Mouse (Mus musculus) gonadal fat pad, adult 2 months (tissue): ENCODE data around the gene Pla1a. TPM values are rescaled to one million over a fixed set of nuclear protein-coding genes. Genes with fewer than 3 reads are reported as not detected.
"Not testable (repeated sequence)": the region's sequence is repeated elsewhere in the genome, so short reads cannot be mapped to it uniquely, and the experiment has no call there.

Source experiments
- DNase-seq: peaks from one replicate; pipeline ENCODE4 v3.0.0-alpha.2; 2012; ENCODE audit warnings: low read depth
- polyA plus RNA-seq: library from polyadenylated mRNA; depleted of rRNA; stranded (reverse); fragments of >200 nt; gene quantifications from 2 replicates; pipeline ENCODE4 v1.2.3, GENCODE M21; 2012; rRNA removed

Gene Pla1a
- polyA plus RNA-seq: 18.2 and 19.5 TPM in 2 replicates

DNA sequence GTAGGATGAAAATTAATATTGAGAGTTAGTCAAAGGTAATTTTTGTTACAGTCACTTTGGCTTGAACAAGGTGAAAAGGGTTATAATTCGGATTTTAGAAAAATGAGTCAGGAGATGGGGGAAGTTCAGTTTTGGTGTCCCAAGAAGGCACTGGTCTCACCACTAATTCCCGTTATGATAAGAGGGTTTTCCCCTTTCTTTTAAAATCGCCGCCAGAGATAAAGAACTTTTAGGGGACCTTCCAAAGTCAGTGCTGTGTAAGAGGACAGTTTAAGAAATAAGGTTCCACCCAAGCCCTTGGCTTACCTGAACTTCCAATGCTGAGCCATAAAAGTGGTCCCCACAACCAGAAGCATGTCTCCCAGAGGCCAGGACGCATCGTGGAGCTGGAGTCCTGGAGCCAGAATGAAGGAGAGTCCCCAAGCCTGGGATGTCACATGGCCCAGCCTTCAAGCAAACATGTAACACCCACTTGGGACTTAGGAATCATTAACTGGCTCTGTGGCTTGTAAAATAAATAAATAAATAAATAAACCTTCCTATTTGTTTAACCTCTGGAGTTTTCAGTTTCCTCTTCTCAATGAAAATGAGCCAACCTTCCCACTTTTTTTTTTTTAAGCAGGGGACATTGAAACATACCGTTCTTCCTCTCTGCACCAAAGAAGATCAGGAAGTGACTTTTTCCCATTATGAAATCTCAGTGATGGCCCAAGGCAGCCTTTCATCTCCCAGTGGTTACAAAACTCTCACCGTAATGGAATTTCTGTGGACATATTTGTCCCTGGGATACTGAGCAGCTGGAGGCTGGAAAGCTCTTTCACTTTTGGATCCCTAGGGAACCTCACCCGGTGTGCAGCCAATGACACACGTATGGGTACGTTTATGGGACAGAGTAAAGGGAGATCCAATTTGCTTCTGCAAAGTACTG lies at the start of gene Pla1a:
Pla1a (minus strand) TSS at position 648 of the 928 bp plus-strand sequence.
- no peak for DNase-seq

DNA sequence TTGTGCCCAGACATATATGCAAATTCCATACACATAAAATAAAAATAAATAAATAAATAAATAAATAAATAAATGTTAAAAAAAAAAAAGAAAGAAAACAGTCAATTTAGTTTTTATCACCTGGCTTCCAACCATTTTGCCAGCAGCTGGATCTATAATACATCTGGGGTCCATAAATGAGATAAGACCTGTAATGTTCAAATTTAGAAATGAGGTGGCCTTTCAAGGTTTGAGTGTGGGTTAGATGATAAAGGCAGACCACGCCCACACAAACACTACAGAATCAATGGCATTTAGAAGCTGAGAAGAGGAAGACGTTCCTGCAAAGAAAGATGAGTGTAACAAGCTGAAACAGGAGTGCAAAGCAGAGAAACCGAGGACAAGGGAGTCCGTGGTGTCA lies 48.4 kb upstream of the Pla1a start:
- no peak for DNase-seq

DNA sequence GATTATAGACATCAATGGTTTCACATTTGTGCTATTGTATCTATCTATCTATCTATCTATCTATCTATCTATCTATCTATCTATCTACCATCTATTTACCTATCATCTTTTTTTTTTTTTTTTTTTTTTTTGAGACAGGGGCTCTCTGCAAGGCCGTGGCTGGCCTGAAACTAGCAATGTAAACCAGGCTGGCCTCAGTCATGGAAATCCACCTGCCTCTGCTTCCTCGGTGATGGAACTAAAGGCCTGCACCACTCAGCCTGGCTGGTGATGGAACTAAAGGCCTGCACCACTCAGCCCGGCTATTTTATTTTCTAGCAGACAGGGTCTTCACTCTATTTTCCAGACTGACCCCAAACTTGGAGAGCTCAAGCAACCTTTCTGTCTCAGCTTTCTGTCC lies 45.4 kb upstream of the Pla1a start:
- DNase-seq: no peak

DNA sequence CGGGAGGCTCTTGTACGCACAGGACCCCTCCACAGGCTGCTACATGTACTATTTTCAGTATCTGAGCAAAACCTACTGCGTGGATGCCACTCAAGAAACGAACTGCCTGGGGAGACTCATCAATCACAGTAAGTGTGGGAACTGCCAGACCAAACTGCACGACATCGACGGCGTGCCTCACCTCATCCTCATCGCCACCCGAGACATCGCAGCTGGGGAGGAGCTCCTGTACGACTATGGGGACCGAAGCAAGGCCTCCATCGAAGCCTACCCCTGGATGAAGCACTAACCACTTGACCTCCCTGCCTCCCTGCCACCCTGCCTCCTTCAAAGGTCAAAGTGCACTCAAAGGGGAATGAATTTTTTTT lies 44.3 kb upstream of the Pla1a start:
- not testable (repeated sequence) for DNase-seq

DNA sequence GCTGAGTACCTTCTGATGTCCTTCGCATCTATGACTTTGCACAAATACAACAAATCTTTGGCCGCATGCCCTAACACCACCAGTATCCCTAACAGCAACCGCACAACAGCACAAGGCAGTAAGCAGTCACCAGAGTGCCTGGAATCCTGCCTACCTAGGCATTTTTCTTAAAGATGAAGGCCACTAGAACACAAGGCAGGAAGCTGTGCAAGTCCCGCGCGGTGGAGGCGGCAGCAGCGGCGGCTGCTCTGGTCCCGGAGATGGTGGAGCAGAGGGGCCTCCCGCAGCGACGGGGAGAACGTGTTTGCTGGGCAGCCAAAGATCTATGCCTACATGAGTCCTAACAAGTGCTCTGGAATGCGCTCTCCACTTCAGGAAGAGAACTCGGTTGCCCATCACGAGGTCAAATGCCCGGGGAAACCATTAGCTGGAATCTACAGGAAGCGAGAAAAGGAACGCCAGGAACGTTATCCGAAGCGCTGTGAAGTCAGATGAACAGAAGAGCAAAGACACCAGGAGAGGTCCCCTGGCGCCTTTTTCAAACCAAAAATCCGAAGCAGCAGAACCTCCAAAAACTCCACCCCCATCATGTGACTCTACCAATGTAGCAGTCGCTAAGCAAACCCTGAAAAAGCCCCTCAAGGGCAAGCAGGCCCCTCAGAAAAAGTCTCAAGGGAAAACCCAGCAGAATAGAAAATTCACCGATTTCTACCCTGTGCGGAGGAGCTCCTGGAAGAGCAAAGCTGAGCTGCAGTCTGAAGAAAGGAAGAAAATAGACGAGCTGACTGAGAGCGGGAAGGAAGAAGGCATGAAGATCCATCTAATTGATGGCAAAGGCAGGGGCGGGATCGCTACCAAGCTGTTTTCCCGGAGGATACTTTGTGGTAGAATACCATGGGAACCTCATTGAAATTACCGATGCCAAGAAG lies 43.6 kb upstream of the Pla1a start:
- DNase-seq: no peak

DNA sequence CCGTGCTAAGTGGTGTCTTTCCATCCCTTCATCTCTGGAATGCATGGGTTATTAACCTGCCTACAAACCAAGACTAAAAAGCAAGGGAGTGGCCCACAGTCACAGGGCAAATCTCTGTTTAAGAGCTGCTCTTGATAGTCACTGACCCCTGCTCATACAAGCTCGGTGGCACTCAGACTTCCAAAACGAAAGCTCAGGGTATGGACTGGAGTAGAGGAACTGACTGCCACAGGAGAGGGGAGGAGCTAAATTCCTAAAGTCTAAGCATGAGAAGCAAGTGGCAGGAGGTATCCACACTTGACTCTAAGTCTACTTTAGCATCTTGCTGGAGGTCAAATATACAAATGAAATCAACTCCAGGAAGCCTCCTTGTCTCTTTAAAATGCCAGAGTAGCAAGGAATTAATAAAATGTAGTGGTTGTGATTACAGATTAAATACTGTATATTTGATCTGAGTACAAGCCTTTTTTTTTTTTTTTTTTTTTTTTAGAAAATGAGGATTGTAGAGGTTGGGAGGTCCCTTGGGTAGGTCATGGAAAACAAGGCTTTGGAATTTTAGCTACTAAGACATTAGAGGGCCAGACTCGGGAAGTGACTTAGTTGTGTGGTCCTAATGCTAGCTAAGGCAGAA lies 42.9 kb upstream of the Pla1a start:
- no peak for DNase-seq

DNA sequence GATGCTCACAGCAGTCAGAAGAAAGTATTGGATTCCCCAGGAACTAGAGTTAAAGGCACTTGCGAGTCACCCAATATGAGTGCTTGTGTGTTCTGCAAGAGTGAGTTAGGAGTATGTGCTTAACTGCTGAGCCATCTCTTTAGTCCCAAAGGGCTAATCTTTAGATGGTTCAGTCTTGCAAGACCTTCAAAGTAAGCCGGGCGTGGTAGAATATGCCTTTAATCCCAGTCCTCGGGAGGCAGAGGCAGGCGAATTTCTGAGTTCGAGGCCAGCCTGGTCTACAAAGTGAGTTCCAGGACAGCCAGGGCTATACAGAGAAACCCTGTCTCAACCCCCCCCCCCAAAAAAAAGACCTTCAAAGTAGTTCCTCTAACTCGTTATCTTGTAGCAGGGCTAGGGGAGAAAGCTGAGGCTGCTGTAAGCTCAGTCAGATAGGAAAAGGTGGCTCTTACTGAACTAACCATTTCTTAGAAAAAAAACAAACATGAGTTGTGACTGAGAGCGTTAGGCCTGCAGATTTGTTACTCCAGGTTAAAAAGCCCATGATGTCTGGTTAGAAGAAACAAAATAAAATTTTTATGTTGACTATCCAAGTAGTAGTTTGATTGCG lies 41.8 kb upstream of the Pla1a start:
- no peak for DNase-seq

DNA sequence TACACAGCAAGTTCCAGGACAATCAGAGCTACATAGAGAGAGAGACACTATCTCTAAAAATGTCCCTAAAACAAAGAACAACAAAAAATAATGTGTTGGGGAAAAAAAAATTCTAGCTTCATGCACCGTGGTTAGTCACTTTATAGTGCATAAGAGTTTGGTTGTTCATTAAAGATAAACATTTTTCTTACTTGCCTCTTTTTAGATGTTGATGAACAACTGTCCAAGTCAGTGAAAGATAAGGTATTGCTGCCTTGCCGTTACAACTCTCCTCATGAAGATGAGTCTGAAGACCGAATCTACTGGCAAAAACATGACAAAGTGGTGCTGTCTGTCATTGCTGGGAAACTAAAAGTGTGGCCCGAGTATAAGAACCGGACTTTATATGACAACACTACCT lies 40.7 kb upstream of the Pla1a start:
- no peak for DNase-seq

DNA sequence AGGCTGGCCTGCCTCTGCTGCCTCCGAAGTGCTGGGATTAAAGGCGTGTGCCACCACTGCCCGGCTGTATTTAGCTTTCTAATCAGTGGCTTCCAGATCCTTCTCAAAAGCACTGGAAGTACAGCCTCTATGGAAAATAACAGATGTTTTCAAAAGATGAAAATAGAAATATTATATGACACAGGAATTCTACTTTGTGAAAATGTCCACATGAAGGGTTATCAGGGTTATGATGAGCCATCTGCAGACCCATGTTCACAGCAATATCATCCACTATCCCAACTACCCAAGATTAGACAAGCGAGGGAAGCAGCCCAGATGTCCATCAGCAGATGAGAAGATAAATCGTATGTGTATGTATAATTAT lies 39.5 kb upstream of the Pla1a start:
- DNase-seq: no peak

DNA sequence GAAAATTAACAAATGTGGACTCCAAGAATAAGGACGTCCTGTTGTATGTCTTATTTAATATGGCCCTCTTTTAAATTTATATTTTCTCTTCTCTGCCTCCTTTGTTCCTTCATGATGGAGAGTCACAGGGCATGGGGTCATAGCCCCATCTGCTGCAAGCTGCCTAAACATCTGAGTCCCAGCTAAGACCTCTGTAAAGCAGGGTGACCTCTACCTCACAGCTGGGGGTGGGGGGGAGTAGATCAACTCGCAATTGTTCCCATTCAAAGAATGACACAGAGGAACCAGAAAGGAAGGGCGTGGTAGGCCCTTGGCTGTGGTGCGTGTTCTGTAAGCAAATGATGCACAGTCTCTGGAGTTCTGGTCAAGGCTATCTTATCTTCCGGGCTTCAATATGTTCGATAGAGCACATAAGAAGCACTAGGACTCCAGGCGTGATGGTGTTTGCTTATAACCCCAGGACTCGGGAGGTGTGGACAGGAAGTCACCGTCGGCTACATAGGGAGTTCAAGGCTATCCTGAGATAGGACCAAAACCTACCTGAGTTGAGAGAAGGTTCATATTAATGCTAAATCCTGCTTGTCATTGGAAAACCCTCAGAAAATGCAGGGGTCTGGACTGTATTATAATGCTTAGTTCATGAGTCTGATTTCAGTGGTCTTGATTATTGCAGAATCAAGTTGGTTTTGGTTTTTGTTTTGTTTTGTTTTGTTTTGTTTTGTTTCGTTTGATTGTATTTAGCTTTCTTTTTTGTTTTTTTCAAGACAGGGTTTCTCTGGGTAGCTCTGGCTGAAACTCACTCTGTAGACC lies 39.0 kb upstream of the Pla1a start:
- DNase-seq: no peak

DNA sequence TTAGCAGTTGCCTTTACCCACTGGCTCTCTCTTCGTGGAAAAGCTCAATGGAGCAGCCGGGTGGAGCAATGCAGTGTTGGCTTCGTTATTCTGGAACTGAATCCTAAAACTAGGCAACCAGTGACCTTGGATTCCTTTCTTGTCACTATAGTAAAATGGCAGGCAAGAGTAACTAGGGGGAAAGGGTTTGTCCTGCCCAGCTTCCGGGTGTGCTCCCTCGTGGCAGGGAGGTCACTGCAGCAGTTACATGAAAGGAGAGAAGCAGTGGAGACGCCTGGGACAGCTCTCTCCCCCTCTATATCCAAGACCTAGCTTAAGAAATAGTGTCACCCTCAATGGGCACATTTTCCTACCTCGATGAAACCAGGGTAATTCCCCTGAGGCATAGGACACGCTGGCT lies 36.5 kb upstream of the Pla1a start:
- no peak for DNase-seq

DNA sequence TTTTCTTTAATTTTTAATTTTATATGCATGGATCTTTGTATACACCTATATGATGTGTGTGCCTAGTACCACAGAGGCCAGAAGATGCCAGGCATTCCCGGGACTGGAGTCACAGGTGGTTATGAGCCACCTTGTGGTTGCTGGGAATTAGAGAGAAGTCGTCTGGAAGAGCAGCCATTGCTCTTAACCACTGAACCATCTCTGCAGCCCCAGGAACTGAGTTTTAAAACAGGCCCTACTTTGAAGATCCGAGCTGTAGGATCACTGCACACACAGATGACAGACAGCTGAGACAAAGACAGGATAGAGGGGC lies 35.7 kb upstream of the Pla1a start:
- DNase-seq: no peak

DNA sequence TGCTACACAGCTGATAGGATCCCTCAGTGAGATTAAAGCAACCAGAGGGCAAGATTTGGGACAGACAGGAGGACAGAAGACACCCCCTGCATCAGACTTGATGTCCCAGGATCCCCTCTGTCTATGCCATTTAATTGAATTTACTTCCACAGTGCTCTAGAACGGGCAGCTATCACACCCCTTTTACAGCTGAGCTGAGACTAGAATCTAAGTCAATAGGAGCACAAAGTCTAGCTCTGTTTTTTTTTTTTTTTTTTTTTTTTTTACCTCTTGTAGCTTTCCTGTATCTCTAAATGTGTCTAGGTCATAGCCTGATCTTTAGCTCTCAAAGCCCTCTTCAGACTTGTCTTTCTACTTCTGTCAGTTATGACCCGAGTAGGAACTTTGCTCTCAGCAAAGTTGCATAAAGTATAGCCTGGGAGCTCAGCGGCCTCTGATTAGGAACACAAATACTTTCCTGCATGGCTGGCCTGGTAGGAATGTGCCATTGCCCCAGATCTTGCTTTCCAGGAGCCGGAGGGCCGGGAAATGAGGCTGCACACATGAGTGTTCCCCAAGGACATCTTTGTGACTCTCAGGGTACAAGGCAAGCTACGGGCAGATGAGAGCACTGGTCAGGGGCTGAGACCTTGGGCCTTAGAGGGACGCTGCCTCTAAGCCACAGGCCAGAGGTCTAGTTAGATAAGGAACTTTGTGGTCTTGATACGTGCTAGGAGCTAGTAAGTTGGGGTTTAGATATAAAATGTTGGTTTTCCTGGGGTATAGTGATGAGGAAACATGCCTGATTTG lies 35.2 kb upstream of the Pla1a start:
- DNase-seq: no peak

DNA sequence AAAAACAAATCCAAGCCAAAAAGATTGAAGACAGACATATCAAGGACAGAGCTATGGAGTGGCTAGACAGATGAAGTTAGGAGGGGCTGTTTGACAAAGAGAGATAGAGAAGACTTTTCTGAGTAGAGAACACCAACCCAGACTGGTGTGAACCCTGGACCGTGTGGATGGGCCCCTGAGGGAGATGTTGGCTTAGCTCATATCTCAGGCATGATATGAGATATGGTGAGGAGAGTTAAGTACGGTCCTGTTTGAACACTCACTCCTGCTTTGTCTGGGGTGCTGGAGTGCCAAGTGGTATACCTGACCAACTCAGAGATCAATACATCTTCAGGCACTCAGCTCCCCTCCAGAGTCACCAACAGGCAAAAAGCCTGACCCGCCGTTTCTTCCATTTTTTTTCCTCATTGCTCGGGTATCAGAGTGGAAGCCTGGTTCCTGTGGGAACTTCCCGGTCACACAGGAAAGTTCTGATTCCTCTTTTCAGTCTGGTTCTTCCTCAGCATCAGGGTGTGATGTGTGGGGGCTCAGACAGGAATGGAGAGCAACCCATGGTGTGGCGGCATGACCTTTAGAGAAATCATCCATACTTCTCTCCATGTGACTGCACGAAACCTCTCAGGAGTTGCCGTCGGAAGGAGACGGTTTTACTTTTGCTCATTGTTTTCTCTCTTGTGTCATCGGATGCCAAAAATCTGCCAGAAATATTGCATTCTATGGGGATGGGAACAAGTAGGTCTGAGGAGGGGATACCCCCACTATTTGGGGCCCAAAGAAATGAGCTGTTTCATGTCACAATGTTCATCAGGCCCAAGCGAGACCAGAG lies 34.4 kb upstream of the Pla1a start:
- no peak for DNase-seq

DNA sequence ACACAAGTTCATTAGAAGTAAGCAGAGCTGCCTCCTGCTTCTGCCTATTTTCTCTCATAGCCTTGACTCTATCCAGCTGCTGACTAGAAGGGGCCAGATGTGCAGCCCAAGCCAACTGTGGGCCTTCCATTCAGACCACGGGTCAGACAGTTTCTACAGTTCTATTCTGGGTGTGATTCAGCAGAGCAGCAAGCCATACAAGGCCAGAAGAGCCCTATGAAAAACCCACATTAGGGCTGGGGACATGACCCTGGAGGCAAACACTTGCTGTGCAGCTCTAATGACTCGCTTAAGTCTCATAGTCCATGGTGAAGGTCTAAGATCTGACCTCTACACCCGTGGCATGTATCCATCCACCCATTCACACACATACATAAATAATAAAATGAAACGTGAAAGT lies 33.1 kb upstream of the Pla1a start:
- DNase-seq: no peak

DNA sequence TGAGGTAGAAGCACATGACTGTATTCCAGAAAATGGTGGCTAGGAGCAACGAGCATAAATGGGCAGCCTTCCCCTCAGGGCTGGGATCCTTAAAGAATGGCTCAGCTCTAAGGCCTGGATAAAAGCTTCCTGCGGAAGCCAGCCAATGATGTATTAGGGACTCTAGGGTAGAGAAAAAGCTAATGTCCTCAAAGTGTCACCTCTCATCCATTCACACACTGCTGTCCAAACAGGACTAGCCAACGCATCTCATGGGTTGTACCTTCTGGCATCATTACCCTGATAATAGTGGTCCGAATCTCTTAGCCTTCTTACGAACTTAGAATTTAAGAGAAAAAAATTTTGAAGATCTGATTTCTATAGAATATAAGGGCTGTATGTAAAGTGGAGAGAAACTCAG lies 30.4 kb upstream of the Pla1a start:
- no peak for DNase-seq

DNA sequence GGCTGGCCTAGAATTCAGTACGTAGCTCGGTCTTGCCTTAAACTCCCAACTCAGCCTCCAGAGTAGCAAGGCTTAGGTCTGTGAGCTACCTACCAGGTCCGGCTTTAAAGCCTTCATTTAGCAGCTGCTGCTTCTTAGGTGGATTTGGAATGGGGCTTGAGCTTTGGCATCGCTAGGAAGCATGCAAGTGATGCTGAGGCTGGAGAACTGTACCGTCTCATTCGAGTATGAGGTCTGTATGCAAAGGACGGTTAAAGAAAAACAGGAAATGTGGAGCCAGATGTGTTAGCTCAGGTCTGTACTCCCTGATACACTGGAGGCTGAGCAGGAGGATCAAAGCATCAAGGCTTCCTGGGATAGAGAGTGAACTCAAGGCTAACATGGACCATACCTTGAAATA lies 29.2 kb upstream of the Pla1a start:
- no peak for DNase-seq

DNA sequence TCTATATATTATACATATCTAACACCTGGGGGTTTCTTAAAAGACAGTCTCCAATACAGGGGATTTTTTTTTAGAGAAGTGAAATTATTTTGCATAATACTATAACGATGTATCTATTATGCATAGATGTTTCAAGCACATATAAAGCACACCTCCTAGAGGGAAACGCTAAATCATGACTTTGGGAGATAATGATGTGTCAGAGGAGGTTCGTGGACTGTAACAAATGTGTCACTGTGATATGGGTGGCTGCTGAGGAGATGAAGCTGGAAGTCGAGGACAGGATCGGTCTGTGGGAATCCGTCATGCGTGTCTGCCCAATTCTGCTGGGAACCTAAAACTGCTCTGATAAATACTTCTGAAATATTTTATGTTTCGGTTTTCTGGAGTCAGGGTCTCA lies 28.8 kb upstream of the Pla1a start:
- no peak for DNase-seq

DNA sequence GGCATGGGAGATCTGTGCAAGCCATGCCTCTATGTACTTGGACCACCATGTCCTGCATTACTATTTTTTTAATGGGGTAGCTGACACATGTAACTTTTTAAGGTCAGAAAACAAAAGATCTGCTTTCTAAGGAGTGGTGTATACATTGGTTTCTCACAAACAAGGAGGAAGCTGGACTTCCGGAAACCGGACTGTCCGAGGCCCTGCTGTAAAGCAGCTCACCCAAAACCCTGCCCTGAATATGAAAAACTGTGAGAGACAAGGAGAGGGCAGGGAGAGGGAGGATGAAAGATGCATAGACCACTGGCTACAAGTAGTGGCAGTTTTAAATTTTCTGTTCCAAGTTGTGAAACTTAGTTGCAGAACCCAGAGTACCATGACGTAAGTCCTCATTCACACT lies 27.0 kb upstream of the Pla1a start:
- no peak for DNase-seq
